Mouse (Mus musculus): ENCODE measurements around the gene Trim60. TPM values are rescaled to one million over a fixed set of nuclear protein-coding genes. Genes with fewer than 3 reads are reported as not detected.

Gene Trim60
- not detected in 2 replicates for polyA plus RNA-seq (2014; fragmentation: Nextera tagmentation; extraction: Ambion mirVana)

GRCm38 (mm10) chr8:65018423-65018822 lies at the start of gene Trim60, which contains the start of gene Trim61:
Trim60 (minus strand) TSS chr8:65018584.
Trim61 (minus strand) TSS chr8:65018523.
- H3K4me2 ChIP-seq (replicated peaks; ENCODE audit: low read depth, low read length), result no peak within 1 kb of the TSS
- H3K27me3 ChIP-seq (ENCODE audit: control insufficient read depth, insufficient read depth, low read length), result no peaks in the 10 kb centered on the region
- H3K9ac ChIP-seq (replicated peaks; ENCODE audit: low read depth, low read length), result no peak within 1 kb of the TSS
- H3K4me3 ChIP-seq (ENCODE audit: low read depth, low read length), result no peak within 1 kb of the TSS
- 84% methylated on average over 8 of the region's 8 CpGs for WGBS
- H3K9me3 ChIP-seq (ENCODE audit: control insufficient read depth, low read depth, low read length), result no peaks in the 10 kb centered on the region
- ATAC-seq (ENCODE audit: insufficient number of reproducible peaks, insufficient read depth, low FRiP score, low read depth), result no peak
- H3K27ac ChIP-seq (ENCODE audit: low read length), result no peak within 1 kb of the TSS
- H3K36me3 ChIP-seq (ENCODE audit: control insufficient read depth, insufficient read depth, low read length), result no peaks in the 10 kb centered on the region
- H3K4me1 ChIP-seq (ENCODE audit: control insufficient read depth, insufficient read depth, low read length), result no peaks in the 10 kb centered on the region

- no peak for ATAC-seq (ENCODE audit: insufficient number of reproducible peaks, insufficient read depth, low FRiP score, low read depth)
- H3K4me2 ChIP-seq (replicated peaks; ENCODE audit: low read depth, low read length), result no peak overlapping the region
- H3K4me3 ChIP-seq (ENCODE audit: low read depth, low read length), result no peak overlapping the region
- no peaks in the 10 kb centered on the region for H3K36me3 ChIP-seq (ENCODE audit: control insufficient read depth, insufficient read depth, low read length)
- 46% methylated on average over 10 of the region's 10 CpGs for WGBS
- H3K9me3 ChIP-seq (ENCODE audit: control insufficient read depth, low read depth, low read length), result no peaks in the 10 kb centered on the region
- no peaks in the 10 kb centered on the region for H3K4me1 ChIP-seq (ENCODE audit: control insufficient read depth, insufficient read depth, low read length)
- no peak overlapping the region for H3K27ac ChIP-seq (ENCODE audit: low read length)
- no peaks in the 10 kb centered on the region for H3K27me3 ChIP-seq (ENCODE audit: control insufficient read depth, insufficient read depth, low read length)
- H3K9ac ChIP-seq (replicated peaks; ENCODE audit: low read depth, low read length), result no peak overlapping the region
Measured at GRCm38 (mm10) chr8:65067694-65068472, 49.5 kb upstream of the Trim60 start.

GRCm38 (mm10) chr8:65067031-65067430 lies 48.6 kb upstream of the Trim60 start:
- H3K4me3 ChIP-seq (ENCODE audit: low read depth, low read length), result no peak overlapping the region
- H3K36me3 ChIP-seq (ENCODE audit: control insufficient read depth, insufficient read depth, low read length), result no peaks in the 10 kb centered on the region
- no peaks in the 10 kb centered on the region for H3K4me1 ChIP-seq (ENCODE audit: control insufficient read depth, insufficient read depth, low read length)
- H3K9me3 ChIP-seq (ENCODE audit: control insufficient read depth, low read depth, low read length), result no peaks in the 10 kb centered on the region
- no peak overlapping the region for H3K27ac ChIP-seq (ENCODE audit: low read length)
- no peaks in the 10 kb centered on the region for H3K27me3 ChIP-seq (ENCODE audit: control insufficient read depth, insufficient read depth, low read length)
- no peak for ATAC-seq (ENCODE audit: insufficient number of reproducible peaks, insufficient read depth, low FRiP score, low read depth)
- H3K9ac ChIP-seq (replicated peaks; ENCODE audit: low read depth, low read length), result no peak overlapping the region
- 93% methylated on average over 4 of the region's 4 CpGs for WGBS
- H3K4me2 ChIP-seq (replicated peaks; ENCODE audit: low read depth, low read length), result no peak overlapping the region

- H3K4me1 ChIP-seq (ENCODE audit: control insufficient read depth, insufficient read depth, low read length), result no peaks in the 10 kb centered on the region
- no peak for ATAC-seq (ENCODE audit: insufficient number of reproducible peaks, insufficient read depth, low FRiP score, low read depth)
- 95% methylated on average over 3 of the region's 3 CpGs for WGBS
Measured at GRCm38 (mm10) chr8:65065622-65066021, 47.2 kb upstream of the Trim60 start.

GRCm38 (mm10) chr8:65064071-65064470 lies 45.7 kb upstream of the Trim60 start:
- no peaks in the 10 kb centered on the region for H3K4me1 ChIP-seq (ENCODE audit: control insufficient read depth, insufficient read depth, low read length)
- WGBS, result 57% methylated on average over 2 of the region's 2 CpGs
- ATAC-seq (ENCODE audit: insufficient number of reproducible peaks, insufficient read depth, low FRiP score, low read depth), result no peak
- no peaks in the 10 kb centered on the region for H3K9me3 ChIP-seq (ENCODE audit: control insufficient read depth, low read depth, low read length)
- no peak overlapping the region for H3K27ac ChIP-seq (ENCODE audit: low read length)
- no peak overlapping the region for H3K4me3 ChIP-seq (ENCODE audit: low read depth, low read length)
- H3K36me3 ChIP-seq (ENCODE audit: control insufficient read depth, insufficient read depth, low read length), result no peaks in the 10 kb centered on the region
- no peaks in the 10 kb centered on the region for H3K27me3 ChIP-seq (ENCODE audit: control insufficient read depth, insufficient read depth, low read length)
- H3K9ac ChIP-seq (replicated peaks; ENCODE audit: low read depth, low read length), result no peak overlapping the region
- H3K4me2 ChIP-seq (replicated peaks; ENCODE audit: low read depth, low read length), result no peak overlapping the region

More at GRCm38 (mm10) chr8:65065622-65066021, 47.2 kb upstream of the Trim60 start:
- no peak overlapping the region for H3K27ac ChIP-seq (ENCODE audit: low read length)
- no peak overlapping the region for H3K4me2 ChIP-seq (replicated peaks; ENCODE audit: low read depth, low read length)
- no peaks in the 10 kb centered on the region for H3K9me3 ChIP-seq (ENCODE audit: control insufficient read depth, low read depth, low read length)
- H3K9ac ChIP-seq (replicated peaks; ENCODE audit: low read depth, low read length), result no peak overlapping the region
- H3K27me3 ChIP-seq (ENCODE audit: control insufficient read depth, insufficient read depth, low read length), result no peaks in the 10 kb centered on the region
- no peaks in the 10 kb centered on the region for H3K36me3 ChIP-seq (ENCODE audit: control insufficient read depth, insufficient read depth, low read length)
- no peak overlapping the region for H3K4me3 ChIP-seq (ENCODE audit: low read depth, low read length)

- Histone ChIP-seq H3K27me3 (ENCODE audit: control insufficient read depth, insufficient read depth, low read length) (no peaks in the 10 kb centered on the region), H3K4me3 (ENCODE audit: low read depth, low read length) (no peak overlapping the region), H3K27ac (ENCODE audit: low read length) (no peak overlapping the region), H3K9ac (replicated peaks; ENCODE audit: low read depth, low read length) (no peak overlapping the region), H3K9me3 (ENCODE audit: control insufficient read depth, low read depth, low read length) (no peaks in the 10 kb centered on the region), H3K36me3 (ENCODE audit: control insufficient read depth, insufficient read depth, low read length) (no peaks in the 10 kb centered on the region), H3K4me1 (ENCODE audit: control insufficient read depth, insufficient read depth, low read length) (no peaks in the 10 kb centered on the region), H3K4me2 (replicated peaks; ENCODE audit: low read depth, low read length) (no peak overlapping the region)
- 86% methylated on average over 4 of the region's 4 CpGs for WGBS
- ATAC-seq (ENCODE audit: insufficient number of reproducible peaks, insufficient read depth, low FRiP score, low read depth), result no peak
Measured at GRCm38 (mm10) chr8:65062195-65062594, 43.8 kb upstream of the Trim60 start.

- H3K36me3 ChIP-seq (ENCODE audit: control insufficient read depth, insufficient read depth, low read length), result no peaks in the 10 kb centered on the region
- H3K9ac ChIP-seq (replicated peaks; ENCODE audit: low read depth, low read length), result no peak overlapping the region
- ATAC-seq (ENCODE audit: insufficient number of reproducible peaks, insufficient read depth, low FRiP score, low read depth), result no peak
- no peak overlapping the region for H3K27ac ChIP-seq (ENCODE audit: low read length)
- no peaks in the 10 kb centered on the region for H3K27me3 ChIP-seq (ENCODE audit: control insufficient read depth, insufficient read depth, low read length)
- H3K4me2 ChIP-seq (replicated peaks; ENCODE audit: low read depth, low read length), result no peak overlapping the region
- no peaks in the 10 kb centered on the region for H3K9me3 ChIP-seq (ENCODE audit: control insufficient read depth, low read depth, low read length)
- 88% methylated on average over 4 of the region's 4 CpGs for WGBS
- no peak overlapping the region for H3K4me3 ChIP-seq (ENCODE audit: low read depth, low read length)
- H3K4me1 ChIP-seq (ENCODE audit: control insufficient read depth, insufficient read depth, low read length), result no peaks in the 10 kb centered on the region
Measured at GRCm38 (mm10) chr8:65056722-65057121, 38.3 kb upstream of the Trim60 start.

GRCm38 (mm10) chr8:65053968-65054367 lies 35.6 kb upstream of the Trim60 start:
- H3K4me2 ChIP-seq (replicated peaks; ENCODE audit: low read depth, low read length), result no peak overlapping the region
- no peaks in the 10 kb centered on the region for H3K9me3 ChIP-seq (ENCODE audit: control insufficient read depth, low read depth, low read length)
- H3K4me3 ChIP-seq (ENCODE audit: low read depth, low read length), result no peak overlapping the region
- H3K4me1 ChIP-seq (ENCODE audit: control insufficient read depth, insufficient read depth, low read length), result no peaks in the 10 kb centered on the region
- WGBS, result 45% methylated on average over 5 of the region's 5 CpGs
- ATAC-seq (ENCODE audit: insufficient number of reproducible peaks, insufficient read depth, low FRiP score, low read depth), result no peak
- H3K9ac ChIP-seq (replicated peaks; ENCODE audit: low read depth, low read length), result no peak overlapping the region
- no peaks in the 10 kb centered on the region for H3K27me3 ChIP-seq (ENCODE audit: control insufficient read depth, insufficient read depth, low read length)
- H3K36me3 ChIP-seq (ENCODE audit: control insufficient read depth, insufficient read depth, low read length), result no peaks in the 10 kb centered on the region
- no peak overlapping the region for H3K27ac ChIP-seq (ENCODE audit: low read length)

- Histone ChIP-seq H3K27ac (ENCODE audit: low read length) (no peak overlapping the region), H3K27me3 (ENCODE audit: control insufficient read depth, insufficient read depth, low read length) (no peaks in the 10 kb centered on the region), H3K4me3 (ENCODE audit: low read depth, low read length) (no peak overlapping the region), H3K9ac (replicated peaks; ENCODE audit: low read depth, low read length) (no peak overlapping the region), H3K9me3 (ENCODE audit: control insufficient read depth, low read depth, low read length) (no peaks in the 10 kb centered on the region), H3K36me3 (ENCODE audit: control insufficient read depth, insufficient read depth, low read length) (no peaks in the 10 kb centered on the region), H3K4me1 (ENCODE audit: control insufficient read depth, insufficient read depth, low read length) (no peaks in the 10 kb centered on the region), H3K4me2 (replicated peaks; ENCODE audit: low read depth, low read length) (no peak overlapping the region)
- ATAC-seq (ENCODE audit: insufficient number of reproducible peaks, insufficient read depth, low FRiP score, low read depth), result no peak
- 84% methylated on average over 3 of the region's 3 CpGs for WGBS
Measured at GRCm38 (mm10) chr8:65053554-65053953, 35.2 kb upstream of the Trim60 start.
